Mouse (Mus musculus): Measurements from ENCODE around the gene Nup85.

DNA sequence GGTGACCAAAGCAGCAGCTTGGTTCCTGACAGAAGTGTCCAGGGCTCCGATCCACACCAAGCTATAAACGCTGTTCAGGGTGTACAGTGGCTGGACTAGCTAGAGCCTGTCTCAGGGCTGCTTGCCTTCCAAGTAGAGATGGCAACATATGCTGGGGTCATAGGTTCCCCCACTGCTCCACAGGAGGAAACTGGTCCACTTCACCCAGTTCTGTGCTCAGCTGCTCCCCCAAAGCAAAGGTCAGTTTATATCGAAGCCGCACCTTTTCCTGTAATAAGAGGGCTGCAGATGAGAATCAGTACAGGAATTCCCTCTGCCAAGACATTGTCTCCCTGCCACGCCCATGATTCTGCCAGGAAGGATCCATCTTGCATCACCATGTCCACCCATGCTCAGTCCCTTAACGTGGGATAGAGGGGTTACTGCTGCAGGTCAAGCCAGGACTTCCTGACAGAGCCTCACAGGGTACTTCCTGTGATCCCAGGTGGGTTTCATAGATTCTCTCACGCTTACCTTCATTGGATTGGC, 21.4 kb downstream of the Nup85 start:
- no peak for TF ChIP-seq CTCF (IDR thresholded peaks at IDR 0.05; ENCODE audit: control insufficient read depth, insufficient read depth, low read length)
- TF ChIP-seq POLR2A (IDR thresholded peaks at IDR 0.05; ENCODE audit: borderline replicate concordance, control insufficient read depth, low read depth, low read length), result no peak
